Comparison of ENCODE assay signal across 7 mouse cellular contexts in the genomic region with DNA sequence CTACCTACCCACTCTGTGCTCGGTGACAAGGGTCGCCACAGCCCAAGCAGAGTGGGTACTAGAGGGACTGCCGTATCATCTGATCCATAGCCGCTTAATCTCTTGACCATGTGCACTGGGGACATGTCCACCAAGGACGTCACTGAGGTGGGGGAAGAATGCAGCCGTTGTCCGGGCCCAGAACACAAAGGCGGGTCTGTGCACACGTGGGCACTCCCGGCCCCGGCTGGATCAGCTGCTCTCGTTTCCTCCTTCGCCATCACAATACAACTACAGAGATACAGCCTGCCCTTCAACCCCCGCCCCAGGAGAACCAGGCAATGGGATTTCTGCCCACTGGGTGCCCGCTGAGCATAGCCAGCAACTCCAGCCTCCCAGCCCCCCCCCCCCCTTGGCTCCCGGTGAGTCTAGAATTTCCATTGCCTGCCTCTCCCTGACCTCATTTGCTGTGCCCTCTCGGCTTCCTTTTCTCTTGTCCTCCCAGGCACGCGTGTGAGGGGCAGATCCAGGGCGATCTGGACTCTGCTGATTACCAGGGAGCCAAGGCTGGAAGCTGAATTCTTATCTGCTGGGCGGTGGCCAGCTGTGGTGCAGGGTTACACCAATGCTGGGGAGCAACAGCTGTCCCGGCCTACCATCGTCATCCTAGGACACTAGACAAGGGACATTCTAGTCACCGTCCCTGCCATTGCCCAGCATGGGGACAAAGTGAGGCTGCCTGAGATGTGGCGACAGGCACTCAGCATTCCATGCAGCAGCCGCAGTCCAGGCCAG. TPM values are rescaled to one million over a fixed set of nuclear protein-coding genes. Genes with fewer than 3 reads are reported as not detected.
DNase-seq lines count a peak whose midpoint lies in the region; ATAC-seq and TF ChIP-seq lines count a peak whose summit lies in the region.

No protein-coding gene starts in this region.

- H3K4me2 ChIP-seq in hindbrain, embryonic 15.5 days, result 0 out of 2 replicates have a peak overlapping the region, but pooled peaks have one; percentile 11
- H3K4me2 ChIP-seq in limb, embryonic 14.5 days (replicated peaks; ENCODE audit: low read depth, low read length, severe bottlenecking), result no peak overlapping the region
- no peak overlapping the region for H3K4me2 ChIP-seq in midbrain, embryonic 13.5 days (replicated peaks)

- WGBS in hindbrain, embryonic 15.5 days, result 57% methylated on average over 26 of the region's 26 CpGs
- 70% methylated on average over 26 of the region's 26 CpGs for WGBS in limb, embryonic 14.5 days
- 65% methylated on average over 26 of the region's 26 CpGs for WGBS in midbrain, embryonic 13.5 days

- H3K9ac ChIP-seq in hindbrain, embryonic 15.5 days, result no peak overlapping the region
- H3K9ac ChIP-seq in limb, embryonic 14.5 days (ENCODE audit: low read depth, low read length, severe bottlenecking), result no peak overlapping the region
- H3K9ac ChIP-seq in midbrain, embryonic 13.5 days (replicated peaks), result no peak overlapping the region

- no peak overlapping the region for H3K27ac ChIP-seq in hindbrain, embryonic 15.5 days (replicated peaks)
- no peak overlapping the region for H3K27ac ChIP-seq in limb, embryonic 14.5 days (replicated peaks; ENCODE audit: low read depth, low read length)
- no peak overlapping the region for H3K27ac ChIP-seq in midbrain, embryonic 13.5 days

- DNase-seq in MEL-GATA-1-ER (ENCODE audit: extremely low read depth, low read depth), result peak; percentile 94
- peak; percentile 90 for DNase-seq in adrenal gland, adult 8-10 months
- peak; percentile 21 to 42 for DNase-seq in gastrocnemius, adult 8-10 months (ENCODE audit: low spot score in 2 of 2)
- peak; percentile 15 for DNase-seq in limb, embryonic 14.5 days (ENCODE audit: low spot score)

- no peak overlapping the region for H3K4me3 ChIP-seq in hindbrain, embryonic 15.5 days
- no peak overlapping the region for H3K4me3 ChIP-seq in limb, embryonic 14.5 days (replicated peaks; ENCODE audit: low read length)
- no peak overlapping the region for H3K4me3 ChIP-seq in midbrain, embryonic 13.5 days (replicated peaks)

- peaks cover 8% of the 10 kb centered on the region for H3K4me1 ChIP-seq in hindbrain, embryonic 15.5 days (replicated peaks)
- no peaks in the 10 kb centered on the region for H3K4me1 ChIP-seq in limb, embryonic 14.5 days (ENCODE audit: control insufficient read depth, insufficient read depth, low read length)
- H3K4me1 ChIP-seq in midbrain, embryonic 13.5 days (replicated peaks), result peaks cover 18% of the 10 kb centered on the region

- H3K9me3 ChIP-seq in hindbrain, embryonic 15.5 days, result no peaks in the 10 kb centered on the region
- no peaks in the 10 kb centered on the region for H3K9me3 ChIP-seq in limb, embryonic 14.5 days (ENCODE audit: control insufficient read depth, low read length)
- H3K9me3 ChIP-seq in midbrain, embryonic 13.5 days, result no peaks in the 10 kb centered on the region

- H3K36me3 ChIP-seq in hindbrain, embryonic 15.5 days, result no peaks in the 10 kb centered on the region
- no peaks in the 10 kb centered on the region for H3K36me3 ChIP-seq in limb, embryonic 14.5 days (ENCODE audit: control insufficient read depth, insufficient read depth, low read length)
- H3K36me3 ChIP-seq in midbrain, embryonic 13.5 days, result no peaks in the 10 kb centered on the region

- no peaks in the 10 kb centered on the region for H3K27me3 ChIP-seq in hindbrain, embryonic 15.5 days
- H3K27me3 ChIP-seq in limb, embryonic 14.5 days (ENCODE audit: control insufficient read depth, insufficient read depth, low read length), result no peaks in the 10 kb centered on the region
- peaks cover 3% of the 10 kb centered on the region; the same call in 1 of the 2 replicates for H3K27me3 ChIP-seq in midbrain, embryonic 13.5 days

- no peak for TF ChIP-seq POLR2A in limb, embryonic 14.5 days (IDR thresholded peaks at IDR 0.05; ENCODE audit: borderline replicate concordance, extremely low read depth, insufficient read depth, insufficient read length)

- ATAC-seq in hindbrain, embryonic 15.5 days (ENCODE audit: low FRiP score, low read depth), result 0 out of 2 replicates have a peak, but pooled peaks have one; percentile 45
- peak; percentile 79 for ATAC-seq in limb, embryonic 14.5 days (ENCODE audit: low FRiP score, low read depth)
- ATAC-seq in midbrain, embryonic 13.5 days, result peak; percentile 62
- no peak for ATAC-seq in monocyte, adult 5-6 weeks (replicated peaks; ENCODE audit: insufficient number of reproducible peaks, low FRiP score, low TSS enrichment, poor library complexity, severe bottlenecking)

RNA-seq across cellular contexts. Expression of gene Atp1a1, which starts 52.8 kb away (rescaled TPM):
- total RNA-seq in adrenal gland, adult 8-10 months (2022), result 100 to 1,000 TPM; 800 to 966 (median 845) TPM
- 10 to 100 TPM; 75.7 to 99.5 (median 84.9) TPM for total RNA-seq in gastrocnemius, adult 8-10 months (2022)
- polyA plus RNA-seq in hindbrain, embryonic 15.5 days (2015; fragmentation: Nextera tagmentation; extraction: Ambion mirVana), result 69.3 and 72.6 TPM in 2 replicates
- polyA plus RNA-seq in limb, embryonic 14.5 days (2012; rRNA removed), result 157 and 167 TPM in 2 replicates
- 128 and 129 TPM in 2 replicates for polyA plus RNA-seq in limb, embryonic 14.5 days (2014; fragmentation: Nextera tagmentation; extraction: Ambion mirVana)
- polyA plus RNA-seq in midbrain, embryonic 13.5 days (2015; fragmentation: Nextera tagmentation; extraction: Ambion mirVana), result 37.8 and 40.6 TPM in 2 replicates
- 400 to 470 TPM (median 447 TPM) in 3 replicates for total RNA-seq in monocyte, adult 5-6 weeks (2017)

Comparison
In these comparisons a context has a peak if more than half of its experiments do, and no peak if none do; other contexts are left out.
1. DNase-seq: peak in every context shown above with its lines; median percentile 94 in MEL-GATA-1-ER; 90 in adrenal gland, adult 8-10 months; 32 in gastrocnemius, adult 8-10 months; 15 in limb, embryonic 14.5 days.